10 mouse cellular contexts compared by ENCODE assay signal in the genomic region with DNA sequence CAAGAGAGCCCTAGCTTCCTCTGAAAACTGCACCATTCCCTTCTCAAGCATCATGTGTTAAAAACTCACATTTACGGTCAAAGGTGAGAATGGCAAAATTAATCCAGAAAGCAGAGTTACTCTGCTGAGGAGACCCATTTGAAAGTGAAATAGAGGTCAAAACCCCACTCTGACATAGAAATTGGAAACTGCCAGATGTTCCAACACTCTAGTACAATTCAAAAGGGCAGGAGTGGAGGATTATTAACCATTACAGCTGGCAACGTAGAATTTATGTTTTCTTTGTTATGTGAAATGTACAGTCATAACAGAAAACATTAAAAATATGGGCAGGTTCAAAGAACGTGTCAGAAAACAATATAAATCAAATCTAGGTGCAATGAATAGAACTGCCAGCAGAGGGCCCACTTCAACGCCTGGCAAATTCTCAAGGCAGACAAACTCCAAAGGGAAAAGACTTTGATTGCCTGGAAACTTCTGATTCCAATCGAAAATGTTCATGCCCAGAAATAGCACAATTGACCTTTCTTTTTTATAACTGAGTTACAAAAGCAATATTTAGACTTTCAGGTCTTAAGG. TPM values are rescaled to one million over a fixed set of nuclear protein-coding genes. Genes with fewer than 3 reads are reported as not detected.
DNase-seq lines count a peak whose midpoint lies in the region; ATAC-seq and TF ChIP-seq lines count a peak whose summit lies in the region.
"Had no signal": no experiment of that assay in that cellular context is flagged by ENCODE, and none has a peak within 500 bp of the region (broad histone marks: within the 10 kb centered on the region; RNA-seq: fewer than 3 reads in every experiment).

No protein-coding gene starts in this region.

- no peaks in the 10 kb centered on the region for H3K4me1 ChIP-seq in liver, embryonic 11.5 days (replicated peaks; ENCODE audit: control insufficient read depth, insufficient read depth, low read length)
- H3K4me1 ChIP-seq in MEL (ENCODE audit: control insufficient read depth in 1 of 2, insufficient read depth in 2 of 2, low read length in 2 of 2), result no peaks in the 10 kb centered on the region

- H3K9ac ChIP-seq in liver, embryonic 11.5 days (ENCODE audit: low read depth, low read length), result no peak overlapping the region
- H3K9ac ChIP-seq in MEL (ENCODE audit: control insufficient read depth, low read depth, low read length, poor library complexity, severe bottlenecking), result no peak overlapping the region

- TF ChIP-seq CTCF in MEL (IDR thresholded peaks at IDR 0.05 in 2 of 3, conservative IDR thresholded peaks at IDR 0.05 in 1 of 3; ENCODE audit: control insufficient read depth in 1 of 3, insufficient read depth in 1 of 3, low read depth in 2 of 3, low read length in 3 of 3, poor library complexity in 1 of 3, severe bottlenecking in 1 of 3), result peak; percentile 33 to 47 (median 41)
- TF ChIP-seq CTCF in left cerebral cortex, adult 2 months (IDR thresholded peaks at IDR 0.05), result peak; percentile 91

- 15% methylated on average over 5 of the region's 5 CpGs for WGBS in liver, embryonic 11.5 days

- TF ChIP-seq EP300 in MEL (IDR thresholded peaks at IDR 0.05; ENCODE audit: low read depth in 1 of 2, low read length in 2 of 2), result no peak

- TF ChIP-seq POLR2A in MEL (IDR thresholded peaks at IDR 0.05; ENCODE audit: control insufficient read depth in 1 of 2, insufficient read depth in 1 of 2, low read depth in 1 of 2, low read length in 2 of 2, poor library complexity in 1 of 2), result no peak

- DNase-seq in liver (peak; percentile 16), MEL (ENCODE audit: low read depth, low spot score) (peak; percentile 13)
- no peak for DNase-seq in liver, embryonic 11.5 days (ENCODE audit: low spot score)
- DNase-seq in cerebellum, adult 9-10 months, result peak; percentile 13
- DNase-seq in left cerebral cortex, adult 2 months (ENCODE audit: extremely low spot score in 1 of 2, low spot score in 2 of 2), result peak; percentile 50 to 72
- peak; percentile 76 for DNase-seq in retina, embryonic 14.5 days (ENCODE audit: low spot score)

- H3K27me3 ChIP-seq in liver, embryonic 11.5 days (replicated peaks; ENCODE audit: control insufficient read depth, insufficient read depth, low read length), result no peaks in the 10 kb centered on the region
- no peaks in the 10 kb centered on the region for H3K27me3 ChIP-seq in MEL (ENCODE audit: control insufficient read depth in 1 of 2, insufficient read depth in 2 of 2, low read length in 2 of 2)

- no peaks in the 10 kb centered on the region for H3K36me3 ChIP-seq in liver, embryonic 11.5 days (ENCODE audit: control insufficient read depth, insufficient read depth, low read length)
- no peaks in the 10 kb centered on the region for H3K36me3 ChIP-seq in MEL (ENCODE audit: control insufficient read depth in 1 of 2, insufficient read depth in 2 of 2, low read length in 2 of 2)

- no peak overlapping the region for H3K4me3 ChIP-seq in liver, embryonic 11.5 days (ENCODE audit: low read depth, low read length)
- H3K4me3 ChIP-seq in MEL (ENCODE audit: control insufficient read depth in 1 of 2, insufficient read depth in 1 of 2, low read depth in 2 of 2, low read length in 2 of 2), result no peak overlapping the region
- H3K4me3 ChIP-seq in left cerebral cortex, adult 2 months, result no peak overlapping the region

- H3K27ac ChIP-seq in liver, embryonic 11.5 days (ENCODE audit: low read depth, low read length), result no peak overlapping the region
- H3K27ac ChIP-seq in MEL (ENCODE audit: control insufficient read depth, low read depth, low read length), result no peak overlapping the region
- H3K27ac ChIP-seq in left cerebral cortex, adult 2 months, result no peak overlapping the region

- H3K79me2 ChIP-seq in MEL (ENCODE audit: control insufficient read depth, insufficient read depth, low read length, poor library complexity), result no peaks in the 10 kb centered on the region

- H3K4me2 ChIP-seq in liver, embryonic 11.5 days, result no peak overlapping the region

- TF ChIP-seq RAD21 in MEL (IDR thresholded peaks at IDR 0.05; ENCODE audit: low read depth, low read length), result peak; percentile 15; the same call in 1 of the 2 replicates

- ATAC-seq in liver, embryonic 11.5 days (replicated peaks; ENCODE audit: low FRiP score), result no peak
- ATAC-seq in granulocyte monocyte progenitor cell, adult 5-6 weeks (replicated peaks; ENCODE audit: poor library complexity, severe bottlenecking), result peak; percentile 63; the same call in 1 of the 2 replicates
- no peak for ATAC-seq in activated CD4-positive, CD25-positive, alpha-beta regulatory T cell, adult 4 months

- H3K9me3 ChIP-seq in liver, embryonic 11.5 days (ENCODE audit: control insufficient read depth, low read length), result no peaks in the 10 kb centered on the region
- no peaks in the 10 kb centered on the region for H3K9me3 ChIP-seq in MEL (replicated peaks; ENCODE audit: insufficient read depth, low read length)

- intact Hi-C loops in left cerebral cortex, adult 2 months (cut with DNase I), result loop anchor here (1.0 kb wide), 1 partner anchor 165 kb away; no protein-coding TSS in a partner anchor

TF ChIP-seq in MEL, 35 proteins besides CTCF, POLR2A, EP300 and RAD21:
- TF ChIP-seq MYB (IDR thresholded peaks at IDR 0.05; ENCODE audit: low read depth, low read length) (no peak), SMC3 (IDR thresholded peaks at IDR 0.05; ENCODE audit: low read depth, low read length) (peak; percentile 49)

RNA-seq across cellular contexts. Expression of a gene that starts 54.2 kb away (rescaled TPM):
- not detected in 2 replicates for polyA plus RNA-seq in liver, embryonic 11.5 days (2014; fragmentation: Nextera tagmentation; extraction: Ambion mirVana)
- not detected in 2 replicates for total RNA-seq in MEL (2012; rRNA removed)
- polyA plus RNA-seq in MEL (2012; ENCODE audit: insufficient read depth in 1 of 2, insufficient read length in 2 of 2, low read depth in 1 of 2, low replicate concordance in 2 of 2, missing spikeins in 1 of 2), result not detected
- not detected in 2 replicates for total RNA-seq in granulocyte monocyte progenitor cell, adult 5-6 weeks (2014; fragmentation: Nextera tagmentation)
- total RNA-seq in granulocyte monocyte progenitor cell, adult 5-6 weeks (2017), result not detected in 2 replicates
- total RNA-seq in left cerebral cortex, adult 2 months (2021), result not detected
- not detected for polyA plus RNA-seq in activated CD4-positive, CD25-positive, alpha-beta regulatory T cell, adult 4 months (2017; shearing (Covaris generic))
- polyA plus RNA-seq: embryonic facial prominence, embryonic 14.5 days; liver, embryonic 16.5 days had no signal
